Mouse (Mus musculus): ENCODE data around the gene Enpp1. TPM values are rescaled to one million over a fixed set of nuclear protein-coding genes. Genes with fewer than 3 reads are reported as not detected.
A peak's percentile ranks its signal among the peaks of the same experiment; 100 is the strongest.

Enpp1 gene
- polyA plus RNA-seq, 1 experiment: not detected

- Histone ChIP-seq H3K4me1 (ENCODE audit: control insufficient read depth, insufficient read depth, low read length) (no peaks in the 10 kb centered on the region), H3K4me3 (ENCODE audit: insufficient read depth, low read depth, low read length) (no peak overlapping the region), H3K27ac (ENCODE audit: insufficient read depth, low read depth, low read length) (no peak overlapping the region)
- WGBS: 89% methylated on average over 11 of the region's 11 CpGs
- TF ChIP-seq POLR2A (IDR thresholded peaks at IDR 0.05; ENCODE audit: insufficient read depth, low read depth, low read length) (no peak), CTCF (IDR thresholded peaks at IDR 0.05; ENCODE audit: insufficient read depth, low read depth, low read length) (no peak)
Measured at GRCm38 (mm10) chr10:24635331-24635815, 76.6 kb downstream of the Enpp1 start.

DNA sequence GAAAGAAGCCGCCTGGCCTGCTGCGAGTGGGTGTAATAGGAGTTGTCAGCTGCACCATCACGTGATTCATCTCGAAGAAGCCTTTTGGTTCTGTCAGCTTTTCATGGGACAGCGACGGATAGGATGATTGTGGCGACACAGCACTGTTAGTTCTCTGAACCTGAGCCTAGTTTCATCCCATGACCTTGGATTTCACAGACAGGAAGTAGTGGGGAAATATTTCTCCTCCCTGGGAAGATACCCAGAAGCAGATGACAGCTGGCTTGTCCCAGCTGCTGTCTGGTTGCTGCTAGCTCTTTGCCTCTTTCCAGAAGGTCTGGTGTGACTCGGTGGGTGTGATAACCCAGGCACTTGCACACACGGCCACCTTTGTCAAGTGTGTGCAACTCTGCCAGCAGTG is 77.7 kb downstream of the Enpp1 start:
- 54% methylated on average over 9 of the region's 9 CpGs for WGBS
- H3K4me3 ChIP-seq (ENCODE audit: insufficient read depth, low read depth, low read length): no peak overlapping the region
- H3K4me1 ChIP-seq (ENCODE audit: control insufficient read depth, insufficient read depth, low read length): no peaks in the 10 kb centered on the region
- no peak overlapping the region for H3K27ac ChIP-seq (ENCODE audit: insufficient read depth, low read depth, low read length)
- no peak for TF ChIP-seq POLR2A (IDR thresholded peaks at IDR 0.05; ENCODE audit: insufficient read depth, low read depth, low read length)
- TF ChIP-seq CTCF (IDR thresholded peaks at IDR 0.05; ENCODE audit: insufficient read depth, low read depth, low read length): no peak

GRCm38 (mm10) chr10:24631122-24631521 is 80.8 kb downstream of the Enpp1 start:
- no peak overlapping the region for H3K4me3 ChIP-seq (ENCODE audit: insufficient read depth, low read depth, low read length)
- no peak overlapping the region for H3K27ac ChIP-seq (ENCODE audit: insufficient read depth, low read depth, low read length)
- H3K4me1 ChIP-seq (ENCODE audit: control insufficient read depth, insufficient read depth, low read length): no peaks in the 10 kb centered on the region
- TF ChIP-seq CTCF (IDR thresholded peaks at IDR 0.05; ENCODE audit: insufficient read depth, low read depth, low read length): no peak
- TF ChIP-seq POLR2A (IDR thresholded peaks at IDR 0.05; ENCODE audit: insufficient read depth, low read depth, low read length): no peak
- 93% methylated on average over 5 of the region's 5 CpGs for WGBS

GRCm38 (mm10) chr10:24630469-24631081 is 81.4 kb downstream of the Enpp1 start:
- peak; percentile 63; the same call in 1 of the 2 replicates for TF ChIP-seq CTCF (IDR thresholded peaks at IDR 0.05; ENCODE audit: insufficient read depth, low read depth, low read length)
- no peak for TF ChIP-seq POLR2A (IDR thresholded peaks at IDR 0.05; ENCODE audit: insufficient read depth, low read depth, low read length)
- WGBS: 17% methylated on average over 18 of the region's 18 CpGs
- Histone ChIP-seq H3K27ac (ENCODE audit: insufficient read depth, low read depth, low read length) (no peak overlapping the region), H3K4me3 (ENCODE audit: insufficient read depth, low read depth, low read length) (no peak overlapping the region), H3K4me1 (ENCODE audit: control insufficient read depth, insufficient read depth, low read length) (no peaks in the 10 kb centered on the region)

DNA sequence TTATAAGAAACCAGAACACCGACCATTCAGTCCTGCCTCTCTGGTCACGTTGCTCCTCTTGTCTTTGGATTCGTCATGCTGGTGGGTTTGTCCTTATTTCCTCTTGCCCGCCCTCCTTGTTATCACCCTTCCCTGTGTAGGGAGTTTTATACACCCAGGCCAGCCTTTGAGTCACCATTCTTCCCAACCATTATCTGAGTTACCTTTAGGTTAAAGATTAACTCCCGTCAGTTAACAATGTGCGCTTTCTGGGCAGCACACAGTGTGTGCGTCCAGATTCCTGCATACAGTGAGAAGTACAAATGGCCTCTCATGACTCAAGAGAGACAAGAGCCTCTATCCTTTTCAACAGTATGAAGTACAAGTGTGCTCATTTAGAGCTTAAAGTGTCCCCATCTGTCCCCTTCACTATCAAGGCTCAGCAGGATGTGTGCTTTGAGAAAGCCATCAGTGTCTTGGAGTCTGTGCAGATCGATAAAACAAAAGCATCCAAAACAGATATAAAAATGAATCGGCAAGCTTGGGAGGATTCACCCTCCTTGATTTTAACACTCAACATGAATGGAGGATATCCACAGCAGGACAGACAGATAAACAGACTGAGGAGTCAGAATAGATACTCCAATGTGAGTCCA is 82.8 kb downstream of the Enpp1 start:
- no peaks in the 10 kb centered on the region for H3K4me1 ChIP-seq (ENCODE audit: control insufficient read depth, insufficient read depth, low read length)
- WGBS: 90% methylated on average over 9 of the region's 9 CpGs
- TF ChIP-seq CTCF (IDR thresholded peaks at IDR 0.05; ENCODE audit: insufficient read depth, low read depth, low read length): no peak
- no peak for TF ChIP-seq POLR2A (IDR thresholded peaks at IDR 0.05; ENCODE audit: insufficient read depth, low read depth, low read length)
- H3K27ac ChIP-seq (ENCODE audit: insufficient read depth, low read depth, low read length): no peak overlapping the region
- no peak overlapping the region for H3K4me3 ChIP-seq (ENCODE audit: insufficient read depth, low read depth, low read length)

GRCm38 (mm10) chr10:24628466-24628865 is 83.5 kb downstream of the Enpp1 start:
- Histone ChIP-seq H3K4me1 (ENCODE audit: control insufficient read depth, insufficient read depth, low read length) (no peaks in the 10 kb centered on the region), H3K4me3 (ENCODE audit: insufficient read depth, low read depth, low read length) (no peak overlapping the region), H3K27ac (ENCODE audit: insufficient read depth, low read depth, low read length) (no peak overlapping the region)
- 87% methylated on average over 9 of the region's 9 CpGs for WGBS
- TF ChIP-seq POLR2A (IDR thresholded peaks at IDR 0.05; ENCODE audit: insufficient read depth, low read depth, low read length): no peak
- no peak for TF ChIP-seq CTCF (IDR thresholded peaks at IDR 0.05; ENCODE audit: insufficient read depth, low read depth, low read length)

- 74% methylated on average over 12 of the region's 12 CpGs for WGBS
- TF ChIP-seq POLR2A (IDR thresholded peaks at IDR 0.05; ENCODE audit: insufficient read depth, low read depth, low read length) (no peak), CTCF (IDR thresholded peaks at IDR 0.05; ENCODE audit: insufficient read depth, low read depth, low read length) (no peak)
- no peaks in the 10 kb centered on the region for H3K4me1 ChIP-seq (ENCODE audit: control insufficient read depth, insufficient read depth, low read length)
- H3K27ac ChIP-seq (ENCODE audit: insufficient read depth, low read depth, low read length): no peak overlapping the region
- H3K4me3 ChIP-seq (ENCODE audit: insufficient read depth, low read depth, low read length): no peak overlapping the region
Measured at GRCm38 (mm10) chr10:24627262-24627661, 84.7 kb downstream of the Enpp1 start.

DNA sequence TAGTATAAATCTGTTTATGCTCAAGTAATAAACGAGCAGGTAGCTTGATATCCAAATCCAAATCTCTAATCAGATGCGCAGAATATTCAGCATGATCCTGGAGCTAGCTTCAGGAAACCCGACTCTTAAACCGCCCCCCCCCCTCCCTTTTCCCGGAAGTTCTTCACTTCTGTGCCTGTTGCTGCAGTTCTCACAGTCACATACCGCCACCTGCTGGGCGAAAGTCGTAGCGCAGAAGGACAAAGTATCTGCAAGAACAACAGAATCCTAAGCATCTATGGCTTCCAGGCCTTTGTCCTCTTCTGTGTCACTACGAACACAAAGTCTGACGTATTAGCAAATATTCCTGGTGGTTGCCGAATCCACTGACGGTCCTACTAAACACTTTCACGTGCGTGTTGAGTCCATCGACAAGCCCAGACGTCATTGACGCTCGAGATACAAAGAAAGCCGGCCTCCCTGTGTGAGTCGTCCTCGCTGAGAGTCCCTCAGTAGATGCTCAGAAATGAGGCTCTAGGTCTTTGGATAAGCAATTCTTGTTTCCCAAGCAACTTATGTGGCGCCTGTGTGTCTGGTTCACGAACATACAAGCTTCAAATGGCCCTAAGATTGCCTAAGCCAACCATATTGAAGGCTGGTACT is 86.8 kb downstream of the Enpp1 start:
- peak; percentile 70 for TF ChIP-seq CTCF (IDR thresholded peaks at IDR 0.05; ENCODE audit: insufficient read depth, low read depth, low read length)
- TF ChIP-seq POLR2A (IDR thresholded peaks at IDR 0.05; ENCODE audit: insufficient read depth, low read depth, low read length): no peak
- WGBS: 34% methylated on average over 24 of the region's 24 CpGs
- Histone ChIP-seq H3K27ac (ENCODE audit: insufficient read depth, low read depth, low read length) (no peak overlapping the region), H3K4me3 (ENCODE audit: insufficient read depth, low read depth, low read length) (no peak overlapping the region), H3K4me1 (ENCODE audit: control insufficient read depth, insufficient read depth, low read length) (no peaks in the 10 kb centered on the region)

GRCm38 (mm10) chr10:24622586-24622985 is 89.4 kb downstream of the Enpp1 start:
- WGBS: 37% methylated on average over 7 of the region's 7 CpGs

More at GRCm38 (mm10) chr10:24622586-24622985, 89.4 kb downstream of the Enpp1 start:
- TF ChIP-seq CTCF (IDR thresholded peaks at IDR 0.05; ENCODE audit: insufficient read depth, low read depth, low read length): peak; percentile 58
- TF ChIP-seq POLR2A (IDR thresholded peaks at IDR 0.05; ENCODE audit: insufficient read depth, low read depth, low read length): no peak
- Histone ChIP-seq H3K4me3 (ENCODE audit: insufficient read depth, low read depth, low read length) (no peak overlapping the region), H3K27ac (ENCODE audit: insufficient read depth, low read depth, low read length) (no peak overlapping the region), H3K4me1 (ENCODE audit: control insufficient read depth, insufficient read depth, low read length) (no peaks in the 10 kb centered on the region)
